Mouse (Mus musculus) hindbrain, embryonic 12.5 days (tissue): ENCODE results near the gene Gm49345. TPM values are rescaled to one million over a fixed set of nuclear protein-coding genes. Genes with fewer than 3 reads are reported as not detected.
A peak's percentile ranks its signal among the peaks of the same experiment; 100 is the strongest.

Experiments used
- ATAC-seq: fragments of 200-750 bp; cut with Nextera tagmentation; 2 replicates; pipeline ENCODE4 v1.8.0; 2017; ENCODE audit warnings: moderate TSS enrichment; ENCODE audit not compliant: low FRiP score
- H3K27ac ChIP-seq: fragments of 300-500 bp; sonication (generic); 2 replicates; pipeline ENCODE4 v1.5.1; 2016; ENCODE audit warnings: mild to moderate bottlenecking
- H3K27me3 ChIP-seq: fragments of 300-500 bp; sonication (generic); 2 replicates; pipeline ENCODE4 v1.6.1; 2016; ENCODE audit warnings: mild to moderate bottlenecking
- H3K36me3 ChIP-seq: fragments of 300-500 bp; sonication (generic); 2 replicates; pipeline ENCODE4 v1.6.1; 2016; ENCODE audit warnings: mild to moderate bottlenecking
- H3K4me1 ChIP-seq: fragments of 300-500 bp; sonication (generic); 2 replicates; pipeline ENCODE4 v1.6.1; 2016
- H3K4me2 ChIP-seq: fragments of 300-500 bp; sonication (generic); replicated peaks from 2 replicates; pipeline ENCODE4 v1.6.1; 2016; ENCODE audit warnings: mild to moderate bottlenecking
- H3K4me3 ChIP-seq: fragments of 300-500 bp; sonication (generic); 2 replicates; pipeline ENCODE4 v1.5.1; 2016; ENCODE audit warnings: mild to moderate bottlenecking
- H3K9ac ChIP-seq: fragments of 300-500 bp; sonication (generic); 2 replicates; pipeline ENCODE4 v1.6.1; 2016; ENCODE audit warnings: mild to moderate bottlenecking, moderate library complexity
- H3K9me3 ChIP-seq: fragments of 300-500 bp; sonication (generic); replicated peaks from 2 replicates; pipeline ENCODE4 v1.6.1; 2016; ENCODE audit warnings: mild to moderate bottlenecking
- WGBS: fragments of 180-500 bp; shearing (Covaris S2); methylation state at CpG from one replicate; pipeline ENCODE4 v1.1.7; 2016; 5-methylcytosine and 5-hydroxymethylcytosine counted together
- polyA plus RNA-seq: library from polyadenylated mRNA; unstranded; fragments of >200 nt; fragmentation: Nextera tagmentation; extraction: Ambion mirVana; gene quantifications from 2 replicates; pipeline ENCODE4 v1.2.1, GENCODE M21; 2016

Gm49345 gene
- polyA plus RNA-seq, 1 experiment from 2014 or later = not detected

- 1% methylated on average over 44 of the region's 44 CpGs for whole genome bisulfite sequencing
- Histone ChIP-seq H3K4me2 (peak overlapping the region; percentile 75), H3K36me3 (no peaks in the 10 kb centered on the region), H3K4me3 (peak overlapping the region; percentile 84), H3K9me3 (no peaks in the 10 kb centered on the region), H3K27me3 (no peaks in the 10 kb centered on the region), H3K9ac (peak overlapping the region; percentile 91), H3K4me1 (peaks cover 9% of the 10 kb centered on the region), H3K27ac (peak overlapping the region; percentile 86)
- ATAC-seq = peak; percentile 99
Observed at GRCm38 (mm10) chr13:67552505-67553346, 84.8 kb downstream of the Gm49345 start.

DNA sequence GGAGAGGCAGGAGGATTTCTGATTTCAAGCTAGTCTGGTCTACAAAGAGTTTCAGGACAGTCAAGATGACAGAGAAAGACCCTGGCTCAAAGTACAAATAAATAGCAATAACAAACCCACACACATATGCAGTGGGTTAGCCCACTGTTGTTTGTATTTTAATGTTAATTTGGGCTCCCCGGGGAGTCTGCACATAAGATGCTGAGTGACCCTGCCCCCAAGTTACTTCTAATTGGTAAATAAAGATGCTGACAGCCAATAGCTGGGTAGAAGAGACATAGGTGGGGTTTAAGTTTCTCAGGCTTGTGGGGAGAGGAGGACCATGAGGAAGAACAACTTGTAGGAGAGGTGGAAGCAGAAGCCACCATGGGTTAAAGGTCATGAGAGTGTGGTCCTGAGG, 91.6 kb downstream of the Gm49345 start:
- ATAC-seq = no peak
- Histone ChIP-seq H3K4me3 (no peak overlapping the region), H3K27ac (no peak overlapping the region), H3K9ac (no peak overlapping the region), H3K36me3 (peaks cover 44% of the 10 kb centered on the region), H3K4me1 (no peaks in the 10 kb centered on the region), H3K27me3 (no peaks in the 10 kb centered on the region), H3K4me2 (no peak overlapping the region), H3K9me3 (no peaks in the 10 kb centered on the region)
- WGBS = 83% methylated on average over 1 of the region's 1 CpGs

Other genes starting within 250 kb of the Gm49345 start
- 4.6 and 4.9 TPM in 2 replicates for gene Zfp429, start 237.9 kb downstream of the Gm49345 start, polyA plus RNA-seq
- 1.0 and 1.3 TPM in 2 replicates for gene Zfp459, start 216.4 kb downstream of the Gm49345 start, polyA plus RNA-seq
- 7.1 and 8.3 TPM in 2 replicates for gene Zfp874a, start 186.1 kb downstream of the Gm49345 start, polyA plus RNA-seq
- 2.1 and 2.2 TPM in 2 replicates for gene Zfp874b, start 153.5 kb downstream of the Gm49345 start, polyA plus RNA-seq
- gene Zfp58, start 137.2 kb downstream of the Gm49345 start, polyA plus RNA-seq = 17.8 and 18.0 TPM in 2 replicates
- gene Gm26965, start 111.6 kb downstream of the Gm49345 start, polyA plus RNA-seq = not detected in 2 replicates
- 32.4 and 32.8 TPM in 2 replicates for gene Zfp87, start 111.6 kb downstream of the Gm49345 start, polyA plus RNA-seq
- 16.6 and 18.3 TPM in 2 replicates for gene Zfp748, start 83.9 kb downstream of the Gm49345 start, polyA plus RNA-seq
- gene Zfp729b, start 28.1 kb downstream of the Gm49345 start, polyA plus RNA-seq = 4.6 and 5.1 TPM in 2 replicates
- 2.9 and 3.7 TPM in 2 replicates for gene Zfp729a, start within 50 bp of the Gm49345 start, polyA plus RNA-seq
- gene Zfp738, start 49.3 kb upstream of the Gm49345 start, polyA plus RNA-seq = 14.2 and 16.5 TPM in 2 replicates
- gene Zfp65, start 91.4 kb upstream of the Gm49345 start, polyA plus RNA-seq = 8.2 and 9.1 TPM in 2 replicates
- 5.4 and 5.5 TPM in 2 replicates for gene Zfp85, start 117.5 kb upstream of the Gm49345 start, polyA plus RNA-seq
- 2.3 and 2.4 TPM in 2 replicates for gene Zfp493, start 141.9 kb upstream of the Gm49345 start, polyA plus RNA-seq
- 9.1 and 10.6 TPM in 2 replicates for gene Zfp273, start 176.0 kb upstream of the Gm49345 start, polyA plus RNA-seq
- 4.1 and 4.4 TPM in 2 replicates for gene Gm10037, start 193.3 kb upstream of the Gm49345 start, polyA plus RNA-seq
- gene BC048507, start 225.6 kb upstream of the Gm49345 start, polyA plus RNA-seq = not detected in 2 replicates